Mouse (Mus musculus): Measurements from ENCODE around the gene Greb1.
A peak's percentile ranks its signal among the peaks of the same experiment; 100 is the strongest.

Greb1 gene

GRCm38 (mm10) chr12:16803956-16804430 lies 3.3 kb upstream of the Greb1 start:
- DNase-seq = no peak

- DNase-seq = no peak
Observed at GRCm38 (mm10) chr12:16803237-16803955, 2.7 kb upstream of the Greb1 start.

- no peak for DNase-seq
Observed at GRCm38 (mm10) chr12:16800959-16801315, 251 bp upstream of the Greb1 start.

- no peak for DNase-seq
Observed at GRCm38 (mm10) chr12:16799928-16800258, 793 bp downstream of the Greb1 start.

- no peak for DNase-seq
Observed at GRCm38 (mm10) chr12:16798894-16799293, 1.8 kb downstream of the Greb1 start.

- DNase-seq = no peak
Observed at GRCm38 (mm10) chr12:16795781-16796180, 4.9 kb downstream of the Greb1 start.

GRCm38 (mm10) chr12:16793371-16793770 lies 7.3 kb downstream of the Greb1 start:
- no peak for DNase-seq

GRCm38 (mm10) chr12:16790456-16790855 lies 10.2 kb downstream of the Greb1 start:
- DNase-seq = no peak

GRCm38 (mm10) chr12:16789756-16790155 lies 10.9 kb downstream of the Greb1 start:
- DNase-seq = no peak

GRCm38 (mm10) chr12:16789199-16789598 lies 11.5 kb downstream of the Greb1 start:
- DNase-seq = no peak

- DNase-seq = no peak
Observed at GRCm38 (mm10) chr12:16788600-16788999, 12.1 kb downstream of the Greb1 start.

GRCm38 (mm10) chr12:16781034-16781746 lies 19.5 kb downstream of the Greb1 start:
- peak; percentile 11 for DNase-seq

GRCm38 (mm10) chr12:16780320-16780719 lies 20.4 kb downstream of the Greb1 start:
- DNase-seq = no peak

- no peak for DNase-seq
Observed at GRCm38 (mm10) chr12:16779165-16779564, 21.5 kb downstream of the Greb1 start.

- no peak for DNase-seq
Observed at GRCm38 (mm10) chr12:16778523-16778922, 22.2 kb downstream of the Greb1 start.

- DNase-seq = no peak
Observed at GRCm38 (mm10) chr12:16775351-16775750, 25.3 kb downstream of the Greb1 start.

GRCm38 (mm10) chr12:16774605-16775004 lies 26.1 kb downstream of the Greb1 start:
- DNase-seq = no peak

- no peak for DNase-seq
Observed at GRCm38 (mm10) chr12:16769601-16770165, 31.0 kb downstream of the Greb1 start.

- no peak for DNase-seq
Observed at GRCm38 (mm10) chr12:16768711-16769110, 32.0 kb downstream of the Greb1 start.

GRCm38 (mm10) chr12:16768251-16768650 lies 32.4 kb downstream of the Greb1 start:
- DNase-seq = no peak

- DNase-seq = no peak
Observed at GRCm38 (mm10) chr12:16764776-16765445, 35.8 kb downstream of the Greb1 start.

GRCm38 (mm10) chr12:16763649-16764422 lies 36.9 kb downstream of the Greb1 start:
- DNase-seq = no peak

GRCm38 (mm10) chr12:16761461-16761860 lies 39.2 kb downstream of the Greb1 start:
- no peak for DNase-seq
